Mouse (Mus musculus) forebrain, embryonic 16.5 days (tissue): ENCODE measurements around the gene Trim12a. TPM values are rescaled to one million over a fixed set of nuclear protein-coding genes. Genes with fewer than 3 reads are reported as not detected.
"Not testable (repeated sequence)": the region's sequence is repeated elsewhere in the genome, so short reads cannot be mapped to it uniquely, and the experiment has no call there.

Source experiments
- ATAC-seq: fragments of 200-750 bp; cut with Nextera tagmentation; 2 replicates; pipeline ENCODE4 v1.8.0; 2017; ENCODE audit warnings: mild to moderate bottlenecking, moderate library complexity
- H3K27ac ChIP-seq: fragments of 300-500 bp; sonication (generic); 2 replicates; pipeline ENCODE4 v1.5.1; 2014; ENCODE audit warnings: low read length, control low read depth
- H3K27me3 ChIP-seq: fragments of 300-500 bp; sonication (generic); replicated peaks from 2 replicates; pipeline ENCODE4 v1.6.1; 2014; ENCODE audit warnings: low read length; ENCODE audit not compliant: control insufficient read depth, insufficient read depth
- H3K36me3 ChIP-seq: fragments of 300-500 bp; sonication (generic); 2 replicates; pipeline ENCODE4 v1.6.1; 2014; ENCODE audit not compliant: control insufficient read depth, insufficient read depth
- H3K4me1 ChIP-seq: fragments of 300-500 bp; sonication (generic); replicated peaks from 2 replicates; pipeline ENCODE4 v1.6.1; 2014; ENCODE audit warnings: low read length; ENCODE audit not compliant: control insufficient read depth, insufficient read depth
- H3K4me2 ChIP-seq: fragments of 300-500 bp; sonication (generic); 2 replicates; pipeline ENCODE4 v1.6.1; 2014; ENCODE audit warnings: mild to moderate bottlenecking, low read length, control low read depth
- H3K4me3 ChIP-seq: fragments of 300-500 bp; sonication (generic); replicated peaks from 2 replicates; pipeline ENCODE4 v1.5.1; 2014; ENCODE audit warnings: mild to moderate bottlenecking, low read length, control low read depth
- H3K9ac ChIP-seq: fragments of 300-500 bp; sonication (generic); replicated peaks from 2 replicates; pipeline ENCODE4 v1.6.1; 2014; ENCODE audit warnings: low read depth, low read length, control low read depth
- H3K9me3 ChIP-seq: fragments of 300-500 bp; sonication (generic); 2 replicates; pipeline ENCODE4 v1.6.1; 2016; ENCODE audit warnings: low read length; ENCODE audit not compliant: control insufficient read depth
- WGBS: fragments of 180-500 bp; shearing (Covaris S2); extraction: QIAGEN DNeasy Blood & Tissue Kit; methylation state at CpG from one replicate; pipeline ENCODE4 v1.1.7; 2014; 5-methylcytosine and 5-hydroxymethylcytosine counted together
- polyA plus RNA-seq: library from polyadenylated mRNA; unstranded; fragments of >200 nt; fragmentation: Nextera tagmentation; extraction: Ambion mirVana; gene quantifications from 2 replicates; pipeline ENCODE4 v1.2.1, GENCODE M21; 2015

Trim12a gene
- polyA plus RNA-seq, 1 experiment from 2014 or later = 0.96 TPM

DNA sequence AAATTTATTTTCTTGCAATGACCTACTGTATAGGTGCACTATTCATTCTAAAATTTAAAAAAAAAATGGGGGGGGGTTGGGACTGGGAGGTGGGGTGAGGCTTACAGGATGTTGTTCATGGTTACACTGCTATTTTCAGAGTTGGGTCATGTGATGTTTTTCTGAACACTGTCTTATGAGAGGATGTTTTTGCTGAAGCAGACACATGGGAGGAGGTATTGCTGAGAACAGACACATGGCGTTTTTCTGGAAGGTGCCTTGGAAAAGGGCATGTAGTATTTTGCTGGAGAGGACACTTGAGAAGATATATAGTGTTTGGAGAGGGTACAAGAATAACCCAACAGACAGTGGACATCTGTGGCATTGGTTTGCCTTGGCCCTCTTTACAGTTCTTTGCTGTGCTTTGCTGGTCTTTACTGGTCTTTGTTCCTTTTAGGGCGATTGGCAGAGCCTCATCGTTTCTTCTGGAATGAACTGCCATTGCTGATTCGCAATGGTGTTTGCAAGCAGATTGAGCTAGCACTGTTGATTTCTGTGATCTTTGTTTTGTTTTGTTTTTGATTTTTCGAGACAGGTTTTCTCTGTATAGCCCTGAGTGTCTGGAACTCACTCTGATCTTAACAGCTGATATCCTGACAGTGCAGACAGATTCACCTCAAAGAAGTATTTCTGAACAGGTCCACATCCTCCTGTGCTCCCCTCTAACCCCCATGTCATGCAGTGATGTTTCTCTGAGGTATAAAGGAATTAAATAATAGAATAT, 23.4 kb downstream of the Trim12a start:
- WGBS = 93% methylated on average over 5 of the region's 5 CpGs
- no peak for ATAC-seq
- Histone ChIP-seq H3K4me3 (no peak overlapping the region), H3K27me3 (no peaks in the 10 kb centered on the region), H3K27ac (no peak overlapping the region), H3K9ac (no peak overlapping the region), H3K36me3 (no peaks in the 10 kb centered on the region), H3K4me1 (no peaks in the 10 kb centered on the region), H3K4me2 (no peak overlapping the region), H3K9me3 (no peaks in the 10 kb centered on the region)

DNA sequence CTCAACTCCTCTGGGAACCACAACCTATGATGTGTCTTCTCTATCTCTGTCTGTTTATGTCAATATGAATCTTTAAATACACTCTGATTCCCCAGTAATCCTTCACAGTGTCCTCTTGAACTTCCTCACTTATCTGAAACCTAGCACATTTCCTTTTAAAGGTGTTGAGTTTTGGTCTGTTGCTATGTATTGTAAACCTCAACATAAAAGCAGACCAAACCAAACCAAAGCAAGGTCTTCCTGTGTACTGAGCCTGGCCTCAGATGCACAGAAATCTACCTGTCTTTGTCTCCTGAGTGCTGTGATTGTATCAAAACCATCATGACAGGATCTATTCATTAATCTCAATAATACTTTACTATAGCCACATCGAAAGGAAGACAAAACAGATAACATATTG, 24.6 kb downstream of the Trim12a start:
- no peaks in the 10 kb centered on the region for H3K27me3 ChIP-seq
- H3K4me3 ChIP-seq = no peak overlapping the region
- no peaks in the 10 kb centered on the region for H3K4me1 ChIP-seq
- no peak for ATAC-seq
- 94% methylated on average over 1 of the region's 1 CpGs for WGBS
- no peaks in the 10 kb centered on the region for H3K9me3 ChIP-seq
- no peak overlapping the region for H3K9ac ChIP-seq
- no peak overlapping the region for H3K4me2 ChIP-seq
- no peak overlapping the region for H3K27ac ChIP-seq
- H3K36me3 ChIP-seq = no peaks in the 10 kb centered on the region

DNA sequence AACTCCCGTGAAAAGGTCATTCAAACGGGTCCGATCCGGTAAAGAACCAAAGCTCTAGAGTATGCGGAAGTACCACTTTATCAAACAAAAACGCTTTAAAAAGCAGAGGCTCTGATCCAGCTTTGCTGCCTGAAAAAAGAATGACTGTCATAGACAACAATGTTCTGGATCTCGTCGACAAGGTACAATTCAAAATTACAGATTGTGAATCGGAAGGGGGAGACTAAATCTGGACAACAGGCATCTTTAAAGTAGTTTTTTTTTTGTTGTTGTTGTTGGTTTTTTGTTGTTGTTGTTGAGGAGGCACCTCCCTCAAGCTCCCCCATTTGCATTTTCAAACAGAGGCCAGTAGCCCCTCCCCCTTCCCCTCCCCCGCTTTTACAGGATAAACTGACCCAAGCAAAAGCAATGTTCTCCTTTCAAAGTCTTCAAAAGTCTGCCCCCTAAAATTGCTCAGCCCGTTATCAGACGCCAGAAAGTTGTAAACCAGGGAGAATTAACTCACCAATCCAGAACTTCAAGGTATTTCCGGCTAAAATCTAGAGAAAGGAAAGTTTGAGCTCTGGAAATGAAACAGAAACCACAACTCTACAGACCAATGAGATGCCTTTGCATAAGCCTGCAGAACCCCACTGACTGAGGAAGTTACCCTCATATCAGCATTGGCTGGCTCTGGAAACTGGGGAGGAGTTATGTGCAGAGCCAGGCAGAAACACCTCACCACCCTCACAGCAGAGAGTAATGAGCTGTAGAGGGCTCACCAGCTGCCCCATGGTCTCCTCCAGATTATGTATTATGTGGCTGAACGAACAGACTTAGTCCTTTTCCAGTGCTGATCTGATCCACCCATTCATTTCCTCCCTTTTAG, 27.5 kb downstream of the Trim12a start, which contains the start of gene Trim5:
TSS of gene Trim5 (minus strand) at position 519 of the 868 bp plus-strand sequence.
- H3K27ac ChIP-seq, H3K4me2 ChIP-seq, H3K4me3 ChIP-seq, H3K9ac ChIP-seq, H3K36me3 ChIP-seq, ATAC-seq, H3K27me3 ChIP-seq, H3K4me1 ChIP-seq, H3K9me3 ChIP-seq: not testable (repeated sequence)
- WGBS = 47% methylated on average over 13 of the region's 14 CpGs

DNA sequence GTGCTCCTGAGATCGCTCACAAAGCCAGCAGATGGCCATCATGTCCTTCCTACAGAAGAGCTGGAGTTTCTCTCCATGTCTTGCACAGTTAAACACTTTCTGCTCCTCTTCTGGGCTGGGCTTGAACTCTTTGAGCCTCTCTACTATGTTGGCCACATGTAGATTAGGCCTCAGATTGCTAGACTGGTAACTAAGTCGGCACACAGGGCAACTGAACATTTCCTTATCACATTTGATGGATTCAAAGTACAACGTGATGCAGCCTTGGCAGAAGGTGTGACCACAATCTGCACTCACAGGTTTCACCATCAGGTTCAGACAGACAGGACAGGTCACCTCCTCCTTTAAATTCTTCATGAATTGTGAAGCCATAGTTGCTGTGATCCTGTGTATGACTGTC, 35.9 kb downstream of the Trim12a start:
- WGBS = 75% methylated on average over 3 of the region's 3 CpGs
- not testable (repeated sequence) for H3K27ac ChIP-seq, H3K4me2 ChIP-seq, H3K27me3 ChIP-seq, H3K4me1 ChIP-seq, ATAC-seq, H3K4me3 ChIP-seq, H3K36me3 ChIP-seq, H3K9me3 ChIP-seq, H3K9ac ChIP-seq

DNA sequence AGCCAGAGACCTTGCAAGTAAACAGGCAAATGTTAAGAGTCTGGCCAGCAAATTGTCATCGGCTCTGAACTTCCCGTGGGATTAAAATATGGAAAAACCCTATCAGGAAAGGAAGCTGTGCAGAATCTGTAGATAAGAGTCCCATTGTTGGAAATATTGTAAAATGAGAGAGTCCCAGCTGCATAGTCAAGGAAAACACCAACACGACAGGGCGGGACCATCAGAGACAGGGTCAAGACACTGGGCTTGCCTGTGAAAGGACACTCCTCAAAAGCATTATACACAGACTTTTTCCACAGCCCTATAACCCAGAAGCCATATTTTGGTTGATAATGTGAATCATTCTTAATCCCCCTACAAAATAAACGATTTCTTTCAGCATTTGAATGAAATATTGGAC, 49.9 kb downstream of the Trim12a start:
- H3K4me2 ChIP-seq, H3K36me3 ChIP-seq, H3K27me3 ChIP-seq, H3K27ac ChIP-seq, H3K4me3 ChIP-seq, H3K4me1 ChIP-seq, H3K9me3 ChIP-seq, ATAC-seq, H3K9ac ChIP-seq: not testable (repeated sequence)
- 86% methylated on average over 4 of the region's 5 CpGs for WGBS

DNA sequence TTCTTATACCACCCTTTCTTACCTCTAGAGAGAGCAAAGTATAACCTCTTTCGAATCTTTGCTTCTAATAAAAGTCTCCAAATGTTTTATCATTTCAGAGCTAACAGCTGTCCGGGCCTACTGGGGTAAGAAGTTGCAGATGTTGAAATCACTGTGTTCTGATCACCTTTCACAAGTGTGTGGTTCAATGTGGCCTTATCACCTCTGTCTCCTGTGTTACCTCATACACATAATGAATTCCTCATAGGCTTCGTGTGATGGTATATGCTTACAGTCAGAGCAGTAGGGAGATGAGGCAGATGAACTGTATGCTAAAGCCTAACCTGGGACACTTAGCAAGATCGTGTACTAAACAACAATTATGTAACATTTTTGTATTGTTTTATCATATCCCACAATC, 54.9 kb downstream of the Trim12a start:
- not testable (repeated sequence) for H3K4me3 ChIP-seq, ATAC-seq, H3K9me3 ChIP-seq, H3K9ac ChIP-seq, H3K4me1 ChIP-seq, H3K27ac ChIP-seq, H3K4me2 ChIP-seq, H3K27me3 ChIP-seq, H3K36me3 ChIP-seq
- WGBS = 83% methylated on average over 4 of the region's 4 CpGs

Other genes with a start within 250 kb of the Trim12a start
- gene Olfr644, start 243.6 kb downstream of the Trim12a start, polyA plus RNA-seq = not detected in 2 replicates
- not detected in 2 replicates for gene Olfr645, start 230.0 kb downstream of the Trim12a start, polyA plus RNA-seq
- gene Olfr646, start 210.6 kb downstream of the Trim12a start, polyA plus RNA-seq = not detected in 2 replicates
- not detected in 2 replicates for gene Ubqln5, start 185.6 kb downstream of the Trim12a start, polyA plus RNA-seq
- gene Olfr643, start 178.1 kb downstream of the Trim12a start, polyA plus RNA-seq = not detected in 2 replicates
- gene Ubqln3, start 172.2 kb downstream of the Trim12a start, polyA plus RNA-seq = 0.10 TPM in 1 of 2 replicates, not detected in the other
- not detected in 2 replicates for gene Ubqlnl, start 164.9 kb downstream of the Trim12a start, polyA plus RNA-seq
- 2.1 TPM in 1 of 2 replicates, not detected in the other for gene Olfm5, start 150.6 kb downstream of the Trim12a start, polyA plus RNA-seq
- gene Olfr648, start 132.1 kb downstream of the Trim12a start, polyA plus RNA-seq = 0.45 and 0.81 TPM in 2 replicates
- not detected in 2 replicates for gene Olfr649, start 119.5 kb downstream of the Trim12a start, polyA plus RNA-seq
- 0.31 and 0.61 TPM in 2 replicates for gene Trim6, start 96.7 kb downstream of the Trim12a start, polyA plus RNA-seq
- 0.54 and 0.67 TPM in 2 replicates for gene Trim34a, start 71.0 kb downstream of the Trim12a start, polyA plus RNA-seq
- gene Trim5, start 27.4 kb downstream of the Trim12a start, polyA plus RNA-seq = 0.23 TPM in 1 of 2 replicates, not detected in the other
- gene Trim34b, start 14.0 kb upstream of the Trim12a start, polyA plus RNA-seq = not detected in 2 replicates
- 1.1 and 1.2 TPM in 2 replicates for gene Trim12c, start 37.9 kb upstream of the Trim12a start, polyA plus RNA-seq
- not detected in 2 replicates for gene Trim30b, start 54.4 kb upstream of the Trim12a start, polyA plus RNA-seq
- gene Trim30c, start 85.4 kb upstream of the Trim12a start, polyA plus RNA-seq = not detected in 2 replicates
- 0.42 and 0.70 TPM in 2 replicates for gene Trim30a, start 149.7 kb upstream of the Trim12a start, polyA plus RNA-seq
- 0.15 and 0.42 TPM in 2 replicates for gene Trim30d, start 192.4 kb upstream of the Trim12a start, polyA plus RNA-seq
- not detected in 2 replicates for gene Olfr651, start 234.7 kb upstream of the Trim12a start, polyA plus RNA-seq
- gene Olfr652, start 245.4 kb upstream of the Trim12a start, polyA plus RNA-seq = not detected in 2 replicates